Mouse (Mus musculus): ENCODE results near the gene Inip.

GRCm38 (mm10) chr4:59772171-59772879, 29.1 kb downstream of the Inip start:
- no peak for TF ChIP-seq ZMIZ1 (IDR thresholded peaks at IDR 0.05; ENCODE audit: low read depth, low read length)
- TF ChIP-seq EP300 (IDR thresholded peaks at IDR 0.05; ENCODE audit: low read length) = no peak
- TF ChIP-seq CTCF (conservative IDR thresholded peaks at IDR 0.05 in 1 of 2, IDR thresholded peaks at IDR 0.05 in 1 of 2; ENCODE audit: low read depth in 2 of 2, low read length in 2 of 2) = no peak
